Mouse (Mus musculus): ENCODE data around the gene Vat1.

GRCm38 (mm10) chr11:101457631-101458030 is 8.4 kb downstream of the Vat1 start:
- TF ChIP-seq CTCF (conservative IDR thresholded peaks at IDR 0.05; ENCODE audit: insufficient read depth, insufficient read length, low read depth, low read length) (no peak), POLR2A (IDR thresholded peaks at IDR 0.05; ENCODE audit: low read depth, low read length) (no peak)
